Mouse (Mus musculus) E14TG2a.4 (cell line): ENCODE data around the gene Il31.

Experiments
- CTCF ChIP-seq: conservative IDR thresholded peaks from 2 replicates; pipeline ENCODE4 v1.5.1; 2014; ENCODE audit warnings: low read length
- NANOG ChIP-seq: IDR thresholded peaks from 2 replicates; pipeline ENCODE4 v1.6.1; 2014; ENCODE audit warnings: borderline replicate concordance, low read length, mixed read lengths

DNA sequence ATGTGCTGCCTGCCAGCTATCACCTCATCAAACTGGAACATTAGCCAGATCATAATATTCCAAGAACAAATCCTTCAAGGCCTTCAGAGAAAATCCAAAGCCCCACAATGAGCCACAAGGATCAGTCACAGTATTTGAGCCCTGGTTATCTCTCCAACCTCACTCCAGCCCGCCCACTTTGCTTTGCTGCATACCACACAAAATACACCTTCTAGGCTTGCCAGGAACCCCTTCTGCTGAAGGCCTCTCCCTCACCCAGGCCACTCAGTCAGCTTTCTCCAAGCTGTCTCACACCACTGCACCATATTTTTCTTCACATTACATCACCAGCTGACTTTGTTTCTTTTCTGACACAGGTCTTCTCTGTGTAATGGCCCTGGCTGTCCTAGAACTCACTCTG, 32.9 kb upstream of the Il31 start:
- TF ChIP-seq CTCF = no peak
- TF ChIP-seq NANOG = no peak
